Mouse (Mus musculus): ENCODE data around the gene Map4k5. TPM values are rescaled to one million over a fixed set of nuclear protein-coding genes. Genes with fewer than 3 reads are reported as not detected.

Gene Map4k5
- total RNA-seq, 2 experiments from 2014 or later, result 41.9 to 44.7 TPM

DNA sequence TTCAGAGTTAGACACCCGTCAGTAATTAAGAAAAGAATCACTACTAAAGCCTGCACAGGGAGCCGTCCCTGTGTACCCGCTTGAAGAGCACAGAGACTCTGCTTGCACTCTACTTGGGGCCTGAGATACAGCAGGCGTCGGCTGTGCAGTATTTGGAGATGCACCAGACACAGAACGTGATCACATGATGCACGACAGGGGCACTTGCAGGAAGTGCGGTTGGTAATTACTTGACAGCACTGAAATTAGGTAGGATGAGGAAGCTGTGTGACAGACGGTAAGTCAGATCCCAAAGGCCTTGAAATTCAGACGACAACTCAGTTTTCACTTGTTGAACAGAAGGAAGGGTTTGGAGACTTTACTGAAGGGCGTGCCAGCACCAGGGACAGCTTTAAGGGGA lies 54.6 kb downstream of the Map4k5 start:
- no peak for DNase-seq

- no peak for DNase-seq
These were observed 58.9 kb downstream of the Map4k5 start for GRCm38 (mm10) chr12:69833982-69834604.

- DNase-seq, result no peak
These were observed 61.6 kb downstream of the Map4k5 start for GRCm38 (mm10) chr12:69831239-69831910.

DNA sequence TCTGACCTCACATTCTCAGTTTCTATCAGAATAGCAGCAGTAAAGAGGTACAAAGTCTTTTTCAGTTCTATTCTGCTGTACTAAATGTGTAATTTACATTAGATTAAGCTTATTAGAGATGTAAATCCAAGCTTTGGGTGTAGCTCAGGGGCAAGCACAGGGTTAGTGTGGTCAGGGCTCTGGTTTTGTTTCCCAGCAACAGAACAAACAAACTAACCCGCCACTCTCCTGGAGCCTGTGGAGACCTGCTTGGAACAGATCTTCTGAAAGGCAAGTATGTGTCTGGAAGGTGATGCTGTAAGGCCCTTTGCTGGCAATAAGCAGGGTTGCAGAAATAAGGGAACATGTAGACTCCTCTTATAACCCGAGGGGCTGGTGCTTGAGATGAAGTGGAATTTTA lies 64.8 kb downstream of the Map4k5 start:
- DNase-seq, result no peak

- DNase-seq, result no peak
These were observed 68.0 kb downstream of the Map4k5 start for GRCm38 (mm10) chr12:69824881-69825597.

GRCm38 (mm10) chr12:69814272-69814671 lies 78.7 kb downstream of the Map4k5 start:
- DNase-seq, result peak; percentile 38

DNA sequence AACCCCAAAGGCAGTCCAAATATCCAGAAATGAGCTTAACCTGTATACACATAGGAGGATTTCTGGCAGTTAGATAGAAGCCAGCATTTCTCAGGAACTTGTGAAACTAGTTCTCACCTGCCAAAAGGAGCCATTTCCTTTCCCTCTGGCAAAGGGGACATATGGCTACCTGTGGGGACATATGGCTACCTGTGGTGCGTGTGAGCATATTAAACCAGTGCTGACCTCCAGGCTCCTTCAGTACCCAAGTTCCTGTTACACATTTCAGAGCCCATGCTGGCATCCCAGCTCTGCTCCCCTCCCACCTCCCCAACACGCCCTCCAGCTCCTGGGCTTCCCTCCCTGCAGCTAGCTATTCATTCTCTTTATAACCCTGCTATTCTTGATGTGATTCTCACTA lies 79.4 kb downstream of the Map4k5 start:
- DNase-seq, result no peak

DNA sequence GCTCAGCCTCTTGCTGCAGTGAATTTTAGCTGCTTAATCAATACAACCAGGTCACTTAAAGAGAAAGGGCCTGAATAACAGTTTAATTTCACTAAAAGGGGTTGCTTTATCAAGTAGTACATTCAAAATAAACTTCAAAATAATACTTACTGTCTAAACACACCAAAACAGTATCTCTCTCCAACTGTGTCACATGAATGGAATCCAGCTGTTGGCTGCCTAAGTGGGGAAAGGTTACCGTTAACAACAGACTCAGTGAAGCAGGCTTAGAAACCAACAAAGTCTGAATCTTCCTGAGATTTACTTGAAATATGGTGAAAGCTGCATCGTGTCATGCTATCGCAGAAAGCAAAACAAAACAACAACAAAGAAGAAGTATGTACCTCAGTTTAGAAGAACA lies 80.0 kb downstream of the Map4k5 start:
- no peak for DNase-seq

GRCm38 (mm10) chr12:69811976-69812375 lies 81.0 kb downstream of the Map4k5 start:
- no peak for DNase-seq

GRCm38 (mm10) chr12:69809439-69809838 lies 83.6 kb downstream of the Map4k5 start:
- no peak for DNase-seq

DNA sequence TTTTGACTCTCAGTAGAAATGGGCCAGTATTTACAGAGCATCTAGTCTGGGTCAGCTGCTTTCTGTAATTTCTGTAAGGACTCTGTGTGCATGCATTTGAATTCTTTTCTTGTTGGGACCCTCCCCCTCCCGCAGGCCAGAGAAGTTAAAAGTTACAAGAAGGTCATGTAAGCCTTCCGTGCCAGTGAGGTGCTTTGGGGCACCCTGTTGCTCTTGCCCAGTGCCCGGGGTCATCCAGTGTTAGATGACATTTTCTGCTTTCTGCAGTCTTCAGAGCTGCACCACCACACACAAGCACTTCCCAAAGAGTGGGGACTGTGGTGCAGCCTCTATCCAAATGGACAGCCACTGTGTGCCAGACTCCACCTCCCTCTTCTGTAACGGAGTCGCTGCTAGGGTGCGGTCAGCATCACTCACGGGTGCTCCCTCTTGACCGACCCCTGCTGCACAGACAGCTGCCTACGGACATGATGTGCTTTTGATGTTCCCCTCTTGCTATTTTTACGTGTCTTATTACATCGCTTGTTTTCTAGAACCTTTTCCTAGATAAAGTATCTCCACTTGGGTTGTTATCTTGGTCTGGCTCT lies 85.5 kb downstream of the Map4k5 start:
- no peak for DNase-seq

DNA sequence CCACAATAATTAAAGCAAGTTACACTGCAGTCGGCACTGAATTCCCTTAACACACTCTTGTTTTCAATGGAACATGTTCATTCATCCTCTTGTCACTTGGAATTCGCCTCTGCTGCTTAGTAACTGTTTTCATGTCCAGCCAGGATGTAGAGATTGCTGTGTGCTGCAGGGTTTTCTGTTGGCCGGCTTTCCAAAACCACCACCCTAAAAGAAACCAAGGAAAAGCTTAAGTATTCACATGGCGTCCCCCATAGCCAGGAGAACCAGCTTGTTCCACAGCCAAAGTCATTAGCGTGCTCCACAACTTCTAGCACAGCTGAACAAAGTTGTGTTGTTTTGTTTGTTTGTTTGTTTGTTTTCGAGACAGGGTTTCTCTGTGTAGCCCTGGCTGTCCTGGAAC lies 87.9 kb downstream of the Map4k5 start:
- no peak for DNase-seq

GRCm38 (mm10) chr12:69804393-69805070 lies 88.5 kb downstream of the Map4k5 start:
- DNase-seq, result no peak

DNA sequence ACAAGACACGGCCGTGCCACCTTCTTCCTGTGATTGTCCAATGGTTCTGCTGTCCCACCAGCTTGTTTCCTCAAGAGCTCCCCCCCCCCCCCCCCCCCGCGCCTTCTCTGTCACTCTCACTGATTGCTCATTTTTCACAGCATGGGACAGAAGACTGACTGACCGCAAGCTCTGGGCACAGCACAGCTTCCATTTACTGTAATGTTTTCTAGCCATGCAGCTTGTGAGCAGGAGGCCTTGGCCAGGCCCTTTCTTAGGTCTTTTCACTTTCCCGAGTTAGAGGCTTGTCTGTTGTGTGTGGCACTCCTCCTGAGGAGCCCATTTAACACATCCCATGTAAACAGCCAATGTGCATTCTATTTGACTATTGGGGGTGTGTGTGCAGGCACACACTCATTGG lies 89.8 kb downstream of the Map4k5 start:
- DNase-seq, result no peak

DNA sequence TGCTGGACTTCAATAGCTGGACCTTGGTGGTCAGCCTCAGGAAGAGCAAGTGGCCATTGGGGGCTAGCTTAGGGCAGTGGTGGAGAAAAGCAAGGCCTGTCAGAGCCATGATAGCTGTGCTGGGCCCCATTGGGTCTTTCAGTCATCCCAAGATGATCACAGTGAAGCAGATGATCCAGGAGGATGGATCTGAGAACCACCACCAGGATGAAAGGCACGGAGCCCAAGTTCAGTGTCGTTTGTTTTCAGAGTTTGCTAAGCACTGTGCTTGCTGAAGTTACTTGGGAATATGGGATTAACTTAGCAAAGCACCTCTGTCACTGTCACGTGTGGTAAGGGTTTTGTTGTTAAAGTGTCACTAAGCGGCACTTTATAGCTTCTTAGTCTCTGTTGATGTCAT lies 92.4 kb downstream of the Map4k5 start:
- DNase-seq, result no peak

- no peak for DNase-seq
These were observed 96.7 kb downstream of the Map4k5 start for GRCm38 (mm10) chr12:69796311-69796710.

DNA sequence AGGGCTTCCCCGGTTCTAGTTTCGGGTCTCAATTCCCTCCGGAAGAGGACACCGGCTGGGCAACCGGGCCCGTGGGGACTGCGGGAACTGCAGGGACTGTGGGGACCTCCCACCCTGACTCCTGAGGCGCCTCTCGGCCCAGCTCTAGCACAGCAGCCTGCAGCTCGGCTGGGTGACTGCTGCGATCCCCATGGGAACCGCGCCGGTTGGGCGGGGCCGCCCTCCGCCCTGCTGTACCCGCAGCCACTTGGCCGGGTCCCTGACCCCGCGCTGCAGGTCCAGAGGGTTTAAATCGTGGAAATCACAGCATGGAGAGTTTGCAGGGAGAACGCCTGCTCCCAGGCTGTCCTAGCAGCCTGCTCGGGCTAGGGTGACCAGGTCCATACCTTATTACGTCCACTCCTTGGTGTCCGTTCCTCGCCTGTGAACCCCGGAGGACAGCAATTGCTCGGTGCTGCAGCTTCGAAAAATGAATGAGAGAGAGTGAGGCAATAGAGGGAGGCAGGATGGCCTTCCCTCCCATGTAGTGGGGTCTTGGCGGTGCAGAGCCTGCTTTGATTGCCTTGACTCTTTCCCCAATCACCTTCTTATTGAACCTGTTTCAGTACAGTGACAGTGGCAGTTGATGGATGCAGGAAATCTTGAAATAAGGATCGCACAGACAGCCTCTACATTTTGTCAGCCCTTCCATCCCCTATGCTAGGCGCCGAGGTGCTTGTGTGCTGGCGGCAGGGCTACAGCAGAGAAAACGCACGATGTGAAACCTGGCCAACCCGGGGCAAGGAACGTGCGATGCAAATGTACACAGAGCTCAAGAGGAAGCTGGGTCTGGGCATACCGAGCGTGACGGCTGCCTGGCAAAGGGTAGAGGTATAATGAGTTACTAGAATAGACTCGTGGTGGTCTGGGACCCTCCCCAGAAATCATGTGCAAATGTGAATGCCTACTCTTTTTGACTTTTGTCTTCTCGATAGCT lies 102.2 kb downstream of the Map4k5 start, which contains the start of gene Cdkl1:
TSS of gene Cdkl1 (minus strand) at position 738 of the 976 bp plus-strand sequence.
- DNase-seq, result peak; percentile 61

DNA sequence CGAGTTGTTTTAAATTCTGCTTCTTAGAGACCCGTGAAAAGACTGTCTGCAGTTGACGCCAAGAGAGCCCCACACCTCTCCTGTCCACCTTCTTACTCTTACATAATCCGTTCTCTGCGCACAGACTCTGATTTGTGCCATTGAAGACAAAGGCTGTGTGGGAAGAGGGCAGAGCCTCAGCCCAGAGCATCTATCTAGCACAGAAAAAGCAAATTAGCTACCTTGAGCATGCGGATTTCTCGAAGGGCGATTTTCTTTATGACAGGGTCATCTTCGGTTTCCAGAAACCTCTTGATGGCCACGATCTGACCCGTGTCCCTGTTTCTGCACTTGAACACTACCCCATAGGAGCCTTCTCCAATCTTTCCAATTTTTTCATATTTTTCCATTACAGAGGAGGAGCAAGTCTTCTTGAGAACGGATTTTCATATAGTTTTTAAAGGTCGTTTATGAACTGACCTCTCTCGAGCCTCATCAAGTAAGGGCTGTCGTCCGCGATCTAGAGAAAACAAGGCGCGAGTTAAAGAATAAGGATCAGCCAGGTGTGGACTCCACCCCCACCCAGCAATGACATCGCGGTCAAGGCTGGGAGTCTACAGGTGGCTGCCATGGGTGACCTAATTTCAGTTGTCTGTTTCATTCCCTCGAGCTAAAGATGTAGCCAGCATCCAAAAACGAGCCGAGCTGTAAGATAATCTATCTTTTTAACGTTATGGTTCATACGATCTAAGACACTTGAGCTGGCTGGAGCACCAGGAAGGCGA lies 103.1 kb downstream of the Map4k5 start:
- no peak for DNase-seq

- DNase-seq, result no peak
These were observed 104.6 kb downstream of the Map4k5 start for GRCm38 (mm10) chr12:69788380-69788779.

GRCm38 (mm10) chr12:69785471-69785870 lies 107.5 kb downstream of the Map4k5 start:
- no peak for DNase-seq

Measured in heart, postnatal 4 days (tissue).